Mouse (Mus musculus) stomach, embryonic 15.5 days (tissue): ENCODE data around the gene Negr1. TPM values are rescaled to one million over a fixed set of nuclear protein-coding genes. Genes with fewer than 3 reads are reported as not detected.

Experiments used
- ATAC-seq: fragments of 200-750 bp; cut with Nextera tagmentation; 2 replicates; pipeline ENCODE4 v1.8.0; 2017; ENCODE audit warnings: low read depth, moderate number of reproducible peaks, moderate TSS enrichment; ENCODE audit not compliant: insufficient read depth, low FRiP score
- H3K27ac ChIP-seq: fragments of 300-500 bp; sonication (generic); 2 replicates; pipeline ENCODE4 v1.5.1; 2015; ENCODE audit warnings: mild to moderate bottlenecking, inconsistent platforms
- H3K27me3 ChIP-seq: fragments of 300-500 bp; sonication (generic); replicated peaks from 2 replicates; pipeline ENCODE4 v1.6.1; 2015; ENCODE audit warnings: inconsistent platforms
- H3K36me3 ChIP-seq: fragments of 300-500 bp; sonication (generic); 2 replicates; pipeline ENCODE4 v1.6.1; 2015; ENCODE audit warnings: inconsistent platforms
- H3K4me1 ChIP-seq: fragments of 300-500 bp; sonication (generic); 2 replicates; pipeline ENCODE4 v1.6.1; 2015; ENCODE audit warnings: inconsistent platforms
- H3K4me2 ChIP-seq: fragments of 300-500 bp; sonication (generic); 2 replicates; pipeline ENCODE4 v1.6.1; 2015; ENCODE audit warnings: mild to moderate bottlenecking, inconsistent platforms
- H3K4me3 ChIP-seq: fragments of 300-500 bp; sonication (generic); replicated peaks from 2 replicates; pipeline ENCODE4 v1.5.1; 2015; ENCODE audit warnings: inconsistent platforms
- H3K9ac ChIP-seq: fragments of 300-500 bp; sonication (generic); 2 replicates; pipeline ENCODE4 v1.6.1; 2015; ENCODE audit warnings: inconsistent platforms
- H3K9me3 ChIP-seq: fragments of 300-500 bp; sonication (generic); 2 replicates; pipeline ENCODE4 v1.6.1; 2016; ENCODE audit warnings: inconsistent platforms
- WGBS: fragments of 180-500 bp; shearing (Covaris S2); methylation state at CpG from one replicate; pipeline ENCODE4 v1.1.7; 2015; 5-methylcytosine and 5-hydroxymethylcytosine counted together
- polyA plus RNA-seq: library from polyadenylated mRNA; unstranded; fragments of >200 nt; fragmentation: Nextera tagmentation; extraction: Ambion mirVana; gene quantifications from 2 replicates; pipeline ENCODE4 v1.2.1, GENCODE M21; 2015

Gene Negr1
- polyA plus RNA-seq, 1 experiment from 2014 or later: 3.8 TPM

DNA sequence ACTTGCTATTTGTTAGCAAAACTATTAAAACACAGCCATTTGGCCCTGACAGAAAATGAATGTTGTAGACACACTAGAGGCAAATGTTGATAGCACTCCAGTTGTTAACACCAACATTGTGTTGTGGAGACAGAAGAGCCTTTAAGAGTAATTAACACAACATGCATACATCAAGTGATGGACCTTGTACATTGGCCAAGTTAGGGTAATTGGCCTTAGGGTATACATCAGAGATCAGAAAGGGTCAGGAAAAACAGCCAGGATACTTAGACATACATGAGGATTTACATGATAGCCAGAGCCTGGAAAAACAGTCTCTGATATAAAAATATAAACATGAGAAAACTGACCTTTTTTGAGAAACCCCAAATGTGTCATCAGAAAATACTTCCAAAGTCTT is 255.3 kb downstream of the Negr1 start:
- no peaks in the 10 kb centered on the region for H3K9me3 ChIP-seq
- H3K4me2 ChIP-seq: no peak overlapping the region
- no peaks in the 10 kb centered on the region for H3K27me3 ChIP-seq
- no peak overlapping the region for H3K9ac ChIP-seq
- H3K36me3 ChIP-seq: no peaks in the 10 kb centered on the region
- no peaks in the 10 kb centered on the region for H3K4me1 ChIP-seq
- no peak overlapping the region for H3K27ac ChIP-seq
- no peak overlapping the region for H3K4me3 ChIP-seq
- no peak for ATAC-seq

DNA sequence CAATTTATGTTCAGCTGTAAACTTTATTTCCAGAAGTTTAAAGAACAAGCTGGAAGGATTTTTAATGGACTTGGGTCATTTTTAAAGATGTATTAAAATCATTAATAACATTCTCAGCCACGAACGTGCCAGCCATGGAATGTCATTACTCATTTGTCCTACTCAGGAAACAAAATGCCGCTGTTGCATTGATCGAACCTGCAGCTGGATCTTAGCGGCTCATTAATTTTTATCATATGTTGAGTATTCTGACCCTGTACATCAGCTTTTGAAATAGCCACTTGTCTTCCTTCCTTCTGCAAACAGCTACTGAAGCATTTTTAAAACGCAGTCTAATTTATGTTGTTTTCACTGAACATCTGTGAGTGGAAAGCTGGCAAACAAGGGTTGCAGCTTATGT is 255.9 kb downstream of the Negr1 start:
- no peaks in the 10 kb centered on the region for H3K27me3 ChIP-seq
- no peaks in the 10 kb centered on the region for H3K4me1 ChIP-seq
- H3K27ac ChIP-seq: no peak overlapping the region
- H3K4me2 ChIP-seq: no peak overlapping the region
- H3K9me3 ChIP-seq: no peaks in the 10 kb centered on the region
- no peak overlapping the region for H3K4me3 ChIP-seq
- H3K9ac ChIP-seq: no peak overlapping the region
- ATAC-seq: no peak
- H3K36me3 ChIP-seq: no peaks in the 10 kb centered on the region
- WGBS: 34% methylated on average over 6 of the region's 6 CpGs

DNA sequence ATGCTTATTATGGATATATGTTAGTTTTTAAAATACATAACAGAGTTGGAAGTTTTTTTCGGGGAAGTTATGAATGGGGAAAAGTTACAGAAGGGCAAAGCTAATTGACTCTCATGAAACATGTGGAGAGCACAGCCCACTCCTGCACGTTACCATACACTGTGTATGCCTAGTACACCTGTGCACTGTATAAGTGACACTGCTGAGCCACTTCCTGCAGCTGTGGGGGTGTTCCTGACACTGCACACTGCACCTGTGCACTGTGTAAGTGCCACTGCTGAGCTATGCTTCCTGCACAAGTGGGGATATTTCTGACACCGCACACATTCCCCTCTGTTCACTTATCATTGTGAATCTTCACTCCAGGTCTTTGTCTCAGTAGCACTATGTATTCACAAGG is 261.4 kb downstream of the Negr1 start:
- H3K27ac ChIP-seq: no peak overlapping the region
- H3K9ac ChIP-seq: no peak overlapping the region
- H3K4me1 ChIP-seq: no peaks in the 10 kb centered on the region
- 78% methylated on average over 3 of the region's 3 CpGs for WGBS
- H3K4me3 ChIP-seq: no peak overlapping the region
- H3K9me3 ChIP-seq: no peaks in the 10 kb centered on the region
- no peak for ATAC-seq
- no peak overlapping the region for H3K4me2 ChIP-seq
- no peaks in the 10 kb centered on the region for H3K27me3 ChIP-seq
- no peaks in the 10 kb centered on the region for H3K36me3 ChIP-seq

- no peaks in the 10 kb centered on the region for H3K4me1 ChIP-seq
- H3K27me3 ChIP-seq: no peaks in the 10 kb centered on the region
- no peaks in the 10 kb centered on the region for H3K36me3 ChIP-seq
- H3K4me3 ChIP-seq: no peak overlapping the region
- ATAC-seq: no peak
- H3K9ac ChIP-seq: no peak overlapping the region
- H3K27ac ChIP-seq: no peak overlapping the region
- no peaks in the 10 kb centered on the region for H3K9me3 ChIP-seq
- 57% methylated on average over 3 of the region's 3 CpGs for WGBS
- H3K4me2 ChIP-seq: no peak overlapping the region
These were observed 272.3 kb downstream of the Negr1 start for GRCm38 (mm10) chr3:156833920-156834319.

GRCm38 (mm10) chr3:156838550-156838949 is 277.0 kb downstream of the Negr1 start:
- H3K27ac ChIP-seq: no peak overlapping the region
- H3K4me2 ChIP-seq: no peak overlapping the region
- no peaks in the 10 kb centered on the region for H3K36me3 ChIP-seq
- no peaks in the 10 kb centered on the region for H3K4me1 ChIP-seq
- no peaks in the 10 kb centered on the region for H3K27me3 ChIP-seq
- peak; percentile 56; the same call in 1 of the 2 replicates for ATAC-seq
- WGBS: 52% methylated on average over 2 of the region's 2 CpGs
- no peak overlapping the region for H3K4me3 ChIP-seq
- H3K9me3 ChIP-seq: no peaks in the 10 kb centered on the region
- H3K9ac ChIP-seq: no peak overlapping the region

- Histone ChIP-seq H3K9me3 (no peaks in the 10 kb centered on the region), H3K36me3 (no peaks in the 10 kb centered on the region), H3K27me3 (no peaks in the 10 kb centered on the region), H3K4me1 (no peaks in the 10 kb centered on the region), H3K27ac (no peak overlapping the region), H3K9ac (no peak overlapping the region), H3K4me2 (no peak overlapping the region), H3K4me3 (no peak overlapping the region)
- no peak for ATAC-seq
- WGBS: 66% methylated on average over 2 of the region's 2 CpGs
These were observed 286.8 kb downstream of the Negr1 start for GRCm38 (mm10) chr3:156848385-156848784.

- no peaks in the 10 kb centered on the region for H3K9me3 ChIP-seq
- no peak overlapping the region for H3K4me2 ChIP-seq
- no peak overlapping the region for H3K4me3 ChIP-seq
- no peak overlapping the region for H3K9ac ChIP-seq
- H3K4me1 ChIP-seq: no peaks in the 10 kb centered on the region
- WGBS: 55% methylated on average over 3 of the region's 3 CpGs
- H3K27me3 ChIP-seq: no peaks in the 10 kb centered on the region
- H3K27ac ChIP-seq: no peak overlapping the region
- ATAC-seq: no peak
- H3K36me3 ChIP-seq: no peaks in the 10 kb centered on the region
These were observed 290.3 kb downstream of the Negr1 start for GRCm38 (mm10) chr3:156851921-156852320.

DNA sequence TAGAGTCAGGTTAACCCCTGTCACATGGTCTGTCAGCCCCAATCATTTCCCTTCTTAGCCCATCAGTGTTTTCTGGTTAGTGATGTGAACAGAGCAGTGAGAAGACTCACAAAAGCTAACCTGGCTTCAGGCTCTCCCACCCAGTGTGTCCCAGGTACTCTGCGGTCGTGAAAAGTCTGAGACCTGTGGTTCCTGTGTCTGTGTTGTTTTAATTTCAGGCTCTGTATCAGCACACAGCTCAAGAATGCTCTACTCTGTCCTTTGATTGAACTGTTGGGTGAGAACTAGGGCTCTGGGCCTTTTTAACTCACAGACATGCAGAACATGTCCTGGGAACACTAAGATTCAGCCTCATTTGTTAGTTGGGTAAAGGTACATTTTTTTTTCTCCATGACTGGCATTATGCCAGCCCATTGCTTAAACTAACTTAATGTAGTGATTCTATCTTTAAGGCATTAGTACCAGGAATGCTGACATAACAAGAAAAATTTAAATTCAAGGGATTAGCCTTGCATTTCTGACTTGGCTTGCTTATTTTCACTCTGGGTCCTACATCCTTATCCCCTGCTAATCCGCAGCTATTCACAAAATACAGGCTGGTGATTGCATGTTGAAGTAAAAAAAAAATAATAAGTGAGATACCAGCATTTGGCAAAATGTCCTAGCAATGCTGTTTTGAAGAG is 308.8 kb downstream of the Negr1 start:
- Histone ChIP-seq H3K9ac (no peak overlapping the region), H3K4me1 (no peaks in the 10 kb centered on the region), H3K36me3 (no peaks in the 10 kb centered on the region), H3K4me2 (no peak overlapping the region), H3K27me3 (no peaks in the 10 kb centered on the region), H3K4me3 (no peak overlapping the region), H3K27ac (no peak overlapping the region), H3K9me3 (no peaks in the 10 kb centered on the region)
- WGBS: 50% methylated on average over 3 of the region's 3 CpGs
- no peak for ATAC-seq

- 48% methylated on average over 2 of the region's 2 CpGs for WGBS
These were observed 309.3 kb downstream of the Negr1 start for GRCm38 (mm10) chr3:156870922-156871257.

GRCm38 (mm10) chr3:156871641-156872196 is 310.1 kb downstream of the Negr1 start:
- Histone ChIP-seq H3K4me2 (no peak overlapping the region), H3K9me3 (no peaks in the 10 kb centered on the region), H3K27ac (no peak overlapping the region), H3K27me3 (no peaks in the 10 kb centered on the region), H3K36me3 (no peaks in the 10 kb centered on the region), H3K4me3 (no peak overlapping the region), H3K9ac (no peak overlapping the region), H3K4me1 (no peaks in the 10 kb centered on the region)
- WGBS: 76% methylated on average over 6 of the region's 6 CpGs
- no peak for ATAC-seq

More at GRCm38 (mm10) chr3:156870922-156871257, 309.3 kb downstream of the Negr1 start:
- H3K27ac ChIP-seq: no peak overlapping the region
- H3K36me3 ChIP-seq: no peaks in the 10 kb centered on the region
- H3K9me3 ChIP-seq: no peaks in the 10 kb centered on the region
- no peak overlapping the region for H3K4me3 ChIP-seq
- H3K27me3 ChIP-seq: no peaks in the 10 kb centered on the region
- no peak for ATAC-seq
- H3K4me2 ChIP-seq: no peak overlapping the region
- H3K4me1 ChIP-seq: no peaks in the 10 kb centered on the region
- H3K9ac ChIP-seq: no peak overlapping the region

DNA sequence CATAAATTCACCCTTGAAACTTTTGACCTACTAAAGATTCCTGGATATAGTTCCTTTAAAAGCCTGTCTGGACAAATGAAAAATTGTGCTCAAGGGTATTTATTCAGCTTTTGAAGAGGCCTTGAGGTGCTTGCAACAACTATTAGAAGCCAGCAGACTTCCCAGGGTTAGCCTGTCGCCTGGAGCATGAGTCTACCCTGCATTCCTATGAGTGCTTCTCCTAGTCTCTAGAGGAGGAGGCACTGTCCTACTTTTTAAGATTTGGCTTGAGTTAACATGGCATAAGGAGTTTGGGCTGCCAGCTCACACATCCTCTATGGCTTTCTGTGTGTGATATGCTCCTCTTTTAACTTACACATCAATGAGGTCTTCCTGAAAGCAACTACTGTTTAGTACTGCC is 315.0 kb downstream of the Negr1 start:
- no peak overlapping the region for H3K4me3 ChIP-seq
- ATAC-seq: no peak
- H3K4me1 ChIP-seq: no peaks in the 10 kb centered on the region
- 70% methylated on average over 1 of the region's 1 CpGs for WGBS
- H3K27me3 ChIP-seq: no peaks in the 10 kb centered on the region
- no peaks in the 10 kb centered on the region for H3K9me3 ChIP-seq
- H3K9ac ChIP-seq: no peak overlapping the region
- no peak overlapping the region for H3K27ac ChIP-seq
- no peak overlapping the region for H3K4me2 ChIP-seq
- H3K36me3 ChIP-seq: no peaks in the 10 kb centered on the region

GRCm38 (mm10) chr3:156882129-156882528 is 320.5 kb downstream of the Negr1 start:
- H3K36me3 ChIP-seq: no peaks in the 10 kb centered on the region
- no peaks in the 10 kb centered on the region for H3K27me3 ChIP-seq
- H3K4me3 ChIP-seq: no peak overlapping the region
- H3K9me3 ChIP-seq: no peaks in the 10 kb centered on the region
- no peak overlapping the region for H3K27ac ChIP-seq
- H3K4me2 ChIP-seq: no peak overlapping the region
- no peak for ATAC-seq
- H3K9ac ChIP-seq: no peak overlapping the region
- 63% methylated on average over 3 of the region's 3 CpGs for WGBS
- H3K4me1 ChIP-seq: no peaks in the 10 kb centered on the region

DNA sequence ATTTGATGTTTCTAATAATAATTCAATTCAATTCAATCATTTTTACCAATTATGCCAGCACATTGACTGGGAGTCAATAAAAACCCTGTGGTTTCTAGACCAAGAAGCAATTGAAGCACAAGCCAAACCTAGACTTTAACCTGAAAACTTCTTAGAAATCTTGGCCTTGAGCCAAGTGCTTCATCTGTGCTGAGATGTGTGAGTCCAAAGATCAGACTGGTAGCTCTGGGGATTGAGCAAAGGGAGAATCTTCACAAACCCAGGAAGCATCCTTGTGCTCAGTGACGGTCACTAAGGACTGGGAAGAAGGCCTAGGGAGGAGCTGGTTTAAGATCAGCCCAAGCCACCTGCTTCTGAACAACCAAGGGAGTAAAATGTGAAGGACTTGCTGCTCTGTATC is 322.3 kb downstream of the Negr1 start:
- no peak overlapping the region for H3K4me2 ChIP-seq
- no peak overlapping the region for H3K4me3 ChIP-seq
- H3K36me3 ChIP-seq: no peaks in the 10 kb centered on the region
- no peaks in the 10 kb centered on the region for H3K27me3 ChIP-seq
- H3K9me3 ChIP-seq: no peaks in the 10 kb centered on the region
- no peak overlapping the region for H3K27ac ChIP-seq
- 86% methylated on average over 1 of the region's 1 CpGs for WGBS
- ATAC-seq: peak; percentile 22; the same call in 1 of the 2 replicates
- H3K4me1 ChIP-seq: no peaks in the 10 kb centered on the region
- no peak overlapping the region for H3K9ac ChIP-seq
